In genomic region chr17:27750451-27750942, GRCm38 (mm10) we compare ENCODE assay signal across 21 mouse cellular contexts. TPM values are rescaled to one million over a fixed set of nuclear protein-coding genes. Genes with fewer than 3 reads are reported as not detected.
A peak's percentile ranks its signal among the peaks of the same experiment; 100 is the strongest.
DNase-seq lines count a peak whose midpoint lies in the region; TF ChIP-seq lines count a peak whose summit lies in the region.
"Had no signal": no experiment of that assay in that cellular context is flagged by ENCODE, and none has a peak within 500 bp of the region (broad histone marks: within the 10 kb centered on the region; RNA-seq: fewer than 3 reads in every experiment).

No protein-coding gene starts in this region.

- intact Hi-C loops in left cerebral cortex, postnatal 4 days (cut with DNase I), result no loop called here

- H3K4me3 ChIP-seq in layer of hippocampus, adult 2 months, result no peak overlapping the region
- H3K4me3 ChIP-seq: embryonic facial prominence, embryonic 10.5 days; embryonic facial prominence, embryonic 12.5 days; forebrain, embryonic 13.5 days; forebrain, embryonic 15.5 days had no signal

- DNase-seq in cerebellum, postnatal 10 days, result peak; percentile 53 to 74
- DNase-seq in cerebellum, adult 11-12 months, result no peak
- no peak for DNase-seq in layer of hippocampus, adult 2 months (ENCODE audit: low spot score in 2 of 2)
- DNase-seq in layer of hippocampus, postnatal 25 days (ENCODE audit: extremely low spot score in 1 of 2, low spot score in 1 of 2), result no peak
- DNase-seq in left cerebral cortex, postnatal 4 days, result peak; percentile 29
- DNase-seq in left cerebral cortex, adult 8-10 months (ENCODE audit: low spot score in 2 of 2), result no peak
- DNase-seq: adrenal gland, adult 8-10 months; adrenal gland, postnatal 14 days; adrenal gland, postnatal 36 days; B cell, adult 2 months; cerebellum, adult 18-20 months; cerebellum, adult 8-10 months; cerebellum, adult 9-11 months; cerebellum, postnatal 25 days; forebrain, postnatal 0 days had no signal

- H3K27ac ChIP-seq in layer of hippocampus, adult 2 months, result peak overlapping the region; percentile 79
- H3K27ac ChIP-seq: embryonic facial prominence, embryonic 10.5 days; embryonic facial prominence, embryonic 12.5 days; forebrain, embryonic 13.5 days; forebrain, embryonic 15.5 days had no signal

- no peak for TF ChIP-seq CTCF in layer of hippocampus, adult 2 months (conservative IDR thresholded peaks at IDR 0.05)

RNA-seq across cellular contexts. Expression of gene Spdef, which starts 21.7 kb away (rescaled TPM):
- under 1 TPM; 0.59 to 0.61 TPM for total RNA-seq in layer of hippocampus, adult 2 months (2021)
- not detected for total RNA-seq in layer of hippocampus, postnatal 25 days (2021)
- total RNA-seq in left cerebral cortex, postnatal 4 days (2021), result 1 to 10 TPM; 2.8 to 5.8 TPM
- total RNA-seq in left cerebral cortex, adult 8-10 months (2022), result 1 to 10 TPM in 1 of 4 experiments, under 1 TPM in 3; 0.35 to 1.4 (median 0.50) TPM
- total RNA-seq: adrenal gland, postnatal 14 days; CH12.LX; G1E had no signal

Comparison
In these comparisons a context has a peak if more than half of its experiments do, and no peak if none do; other contexts are left out.
1. DNase-seq: peak in cerebellum, postnatal 10 days (2 of 2) and left cerebral cortex, postnatal 4 days (single experiment); none in cerebellum, adult 11-12 months (single experiment), layer of hippocampus, adult 2 months (0 of 2), layer of hippocampus, postnatal 25 days (0 of 2) and left cerebral cortex, adult 8-10 months (0 of 2).